Mouse (Mus musculus) ES-CJ7 (cell line): ENCODE data around the gene Tanc1.

Experiments used
- DNase-seq: peaks from one replicate; pipeline ENCODE4 v3.0.0; 2011; ENCODE audit warnings: low read depth, low spot score

Tanc1 gene

GRCm38 (mm10) chr2:59648444-59648843 lies 36.6 kb downstream of the Tanc1 start:
- DNase-seq, result peak; percentile 82

GRCm38 (mm10) chr2:59651801-59652200 lies 40.0 kb downstream of the Tanc1 start:
- DNase-seq, result no peak

GRCm38 (mm10) chr2:59652702-59653101 lies 40.9 kb downstream of the Tanc1 start:
- no peak for DNase-seq

DNA sequence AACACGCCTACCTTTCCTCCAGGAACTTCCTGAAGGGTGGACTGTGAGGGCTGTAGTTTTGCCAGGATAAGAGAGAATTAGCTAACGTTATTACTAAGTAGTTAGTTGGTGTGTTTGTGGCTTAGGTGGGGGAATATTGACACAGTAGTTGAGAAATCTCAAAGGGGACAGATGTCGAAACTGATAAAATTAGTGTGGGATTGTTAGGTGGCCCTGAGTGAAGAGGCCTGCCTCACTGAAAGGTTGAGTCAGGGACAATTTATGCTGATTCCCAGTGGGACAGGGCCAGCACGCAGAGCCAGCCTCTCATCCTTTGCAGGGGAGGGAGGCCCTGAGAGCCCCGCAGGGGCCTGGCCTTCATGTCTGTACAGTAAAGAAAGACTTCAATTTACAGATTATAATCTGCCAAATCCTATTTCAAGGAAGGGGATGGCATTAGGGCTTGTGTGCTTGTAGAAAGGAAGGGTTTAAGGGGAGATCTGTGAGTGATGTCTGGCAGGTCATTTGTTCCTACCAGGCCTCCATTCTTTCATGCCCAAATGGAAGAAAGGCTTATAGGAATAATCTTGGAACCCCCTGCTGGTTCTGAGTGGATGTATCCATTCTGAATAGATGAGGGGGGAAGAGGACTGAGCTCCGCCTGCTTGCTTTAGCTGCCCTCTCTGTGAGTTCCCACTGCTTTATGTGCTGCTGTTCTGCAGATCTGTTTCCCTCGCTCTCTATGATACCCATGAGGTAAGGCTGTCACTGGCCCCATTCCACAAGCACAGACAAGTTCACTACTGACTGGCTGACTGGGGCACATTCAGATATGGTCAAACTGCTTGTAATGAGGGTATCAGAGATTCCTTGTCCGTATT lies 41.7 kb downstream of the Tanc1 start:
- peak; percentile 32 for DNase-seq

DNA sequence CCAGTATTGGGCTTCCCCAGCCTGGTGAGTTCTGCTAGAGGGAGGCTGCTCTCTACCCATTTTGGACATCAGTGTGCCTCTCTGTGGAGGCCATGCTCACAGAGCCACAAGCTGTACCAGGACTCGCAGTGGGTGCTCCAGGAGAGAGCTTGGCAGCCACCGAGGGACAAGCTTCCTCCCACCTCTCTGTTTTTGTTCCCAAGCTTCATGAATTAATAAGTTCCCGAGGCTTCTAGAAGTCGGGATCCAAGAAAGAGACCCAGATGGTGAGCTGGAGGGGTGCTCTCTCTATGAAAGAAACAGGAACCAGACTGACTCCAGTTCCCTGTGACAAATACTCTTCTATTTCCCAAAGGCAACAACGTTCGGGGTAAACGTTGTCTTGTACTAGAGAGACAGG lies 43.6 kb downstream of the Tanc1 start:
- DNase-seq, result no peak

DNA sequence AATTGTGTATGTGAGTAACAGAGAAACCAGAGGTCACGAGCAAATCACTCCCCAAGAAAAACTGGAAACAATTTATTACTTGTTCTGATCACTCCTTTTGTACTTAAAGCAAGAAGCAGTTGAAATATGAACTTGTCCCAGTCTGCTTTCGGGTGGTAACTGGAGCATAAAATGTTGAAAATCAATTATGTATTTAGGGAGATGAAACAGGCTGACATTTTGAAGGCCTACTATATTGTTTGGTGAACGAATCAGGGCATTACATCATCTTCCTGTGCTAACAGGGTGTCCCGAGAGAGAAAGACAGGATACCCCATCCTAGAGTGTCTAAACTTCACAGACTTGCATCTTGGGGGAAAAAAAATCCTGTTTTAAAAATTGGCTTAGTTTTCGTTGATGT lies 44.8 kb downstream of the Tanc1 start:
- no peak for DNase-seq

- DNase-seq, result no peak
Measured at GRCm38 (mm10) chr2:59659686-59660085, 47.8 kb downstream of the Tanc1 start.

GRCm38 (mm10) chr2:59660891-59661805 lies 49.3 kb downstream of the Tanc1 start:
- no peak for DNase-seq

GRCm38 (mm10) chr2:59664803-59665567 lies 53.1 kb downstream of the Tanc1 start:
- no peak for DNase-seq

GRCm38 (mm10) chr2:59666533-59666932 lies 54.7 kb downstream of the Tanc1 start:
- DNase-seq, result no peak

- DNase-seq, result no peak
Measured at GRCm38 (mm10) chr2:59670087-59671060, 58.5 kb downstream of the Tanc1 start.

GRCm38 (mm10) chr2:59671671-59672070 lies 59.8 kb downstream of the Tanc1 start:
- DNase-seq, result no peak

- DNase-seq, result no peak
Measured at GRCm38 (mm10) chr2:59672086-59672485, 60.2 kb downstream of the Tanc1 start.

DNA sequence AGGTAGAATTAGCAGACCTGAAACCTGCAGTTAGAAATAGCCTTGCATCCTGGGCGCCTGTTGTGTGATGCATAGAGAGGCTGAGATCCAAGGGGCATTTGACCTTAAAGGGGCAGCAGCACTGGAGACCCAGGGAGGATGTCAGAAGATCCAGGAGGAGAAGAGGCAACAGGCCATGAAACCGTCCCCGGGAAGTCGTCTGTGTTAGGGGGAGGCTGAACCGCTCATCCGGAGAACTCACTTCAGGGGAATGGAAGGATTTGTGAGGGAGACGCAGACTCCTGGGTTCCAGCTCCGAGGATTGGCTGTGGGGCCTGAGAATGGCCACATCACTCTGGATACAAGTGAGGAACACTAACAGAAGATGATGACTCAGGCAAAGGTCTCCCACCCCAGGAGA lies 60.8 kb downstream of the Tanc1 start:
- DNase-seq, result no peak

DNA sequence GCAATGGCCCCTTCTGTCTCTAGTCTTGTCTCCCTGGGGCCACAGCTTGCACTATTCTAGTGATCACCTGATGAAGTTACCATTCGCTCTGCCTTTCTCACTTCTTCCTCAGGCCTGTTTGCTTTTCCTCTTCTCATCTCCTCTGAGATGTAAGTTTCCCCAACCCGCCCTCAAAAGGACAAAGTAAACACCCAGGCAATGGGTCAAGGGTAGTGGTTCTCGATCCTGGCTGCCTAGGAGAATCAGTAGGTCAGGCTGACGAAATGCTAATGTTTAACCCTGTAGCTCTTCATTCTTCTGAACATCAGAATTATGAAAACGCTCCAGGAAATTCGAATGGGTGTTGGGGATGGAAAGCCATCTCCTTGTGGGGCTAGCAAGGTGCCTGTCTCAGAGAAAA lies 61.5 kb downstream of the Tanc1 start:
- no peak for DNase-seq

GRCm38 (mm10) chr2:59673877-59674276 lies 62.0 kb downstream of the Tanc1 start:
- no peak for DNase-seq

DNA sequence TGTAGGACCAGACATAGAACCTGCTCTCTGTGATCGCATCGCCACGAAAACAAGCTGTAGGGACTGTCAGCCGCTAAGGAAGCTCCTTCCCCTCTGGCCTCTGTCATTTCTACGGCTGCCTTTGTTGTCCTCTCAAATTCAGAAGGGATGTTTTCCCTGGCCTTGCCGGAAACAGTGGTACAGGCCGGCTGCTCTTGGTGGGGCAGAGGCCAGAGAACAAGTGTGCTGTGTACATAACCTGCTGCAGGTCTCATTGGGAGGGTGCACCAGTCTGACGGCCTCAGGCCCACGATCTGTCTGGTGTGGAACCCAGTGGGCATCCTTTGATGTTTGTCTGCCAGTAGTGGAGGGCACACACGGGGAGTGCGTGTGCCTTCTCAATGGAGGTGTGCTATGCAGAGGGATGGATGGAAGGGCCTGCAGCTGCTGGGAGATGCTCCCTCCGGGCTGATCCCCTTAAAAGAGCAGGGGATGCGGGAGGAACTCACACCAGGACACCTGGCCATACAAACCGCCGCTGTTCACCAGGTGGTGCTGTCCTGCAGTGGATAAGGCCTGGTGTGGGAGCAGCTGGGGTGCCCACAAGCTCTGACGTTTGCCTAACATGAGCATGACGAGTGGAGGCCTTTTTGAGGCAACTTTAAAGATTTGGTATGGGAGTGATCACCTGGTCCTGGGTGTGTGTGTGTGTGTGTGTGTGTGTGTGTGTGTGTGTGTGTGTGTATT lies 63.6 kb downstream of the Tanc1 start:
- DNase-seq, result no peak

DNA sequence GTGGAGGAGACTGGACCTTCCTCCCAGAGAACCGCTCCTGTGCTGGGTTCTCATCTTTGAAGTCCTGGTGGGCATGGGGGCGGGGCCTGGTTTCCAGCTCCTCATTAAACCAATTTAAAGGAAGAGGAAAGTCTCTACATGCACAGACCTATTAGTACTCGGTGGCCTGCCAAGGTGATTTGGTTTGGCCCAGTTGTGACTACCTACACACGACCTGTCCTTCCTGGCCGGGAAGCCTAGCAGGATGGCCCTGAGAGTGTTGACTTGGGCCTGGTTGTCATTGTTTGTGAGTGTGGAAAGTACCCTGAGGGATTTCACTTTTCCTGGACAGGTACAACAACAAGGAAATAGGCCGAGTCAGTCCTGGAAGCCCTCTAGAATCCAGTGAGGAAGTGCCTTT lies 64.2 kb downstream of the Tanc1 start:
- no peak for DNase-seq

DNA sequence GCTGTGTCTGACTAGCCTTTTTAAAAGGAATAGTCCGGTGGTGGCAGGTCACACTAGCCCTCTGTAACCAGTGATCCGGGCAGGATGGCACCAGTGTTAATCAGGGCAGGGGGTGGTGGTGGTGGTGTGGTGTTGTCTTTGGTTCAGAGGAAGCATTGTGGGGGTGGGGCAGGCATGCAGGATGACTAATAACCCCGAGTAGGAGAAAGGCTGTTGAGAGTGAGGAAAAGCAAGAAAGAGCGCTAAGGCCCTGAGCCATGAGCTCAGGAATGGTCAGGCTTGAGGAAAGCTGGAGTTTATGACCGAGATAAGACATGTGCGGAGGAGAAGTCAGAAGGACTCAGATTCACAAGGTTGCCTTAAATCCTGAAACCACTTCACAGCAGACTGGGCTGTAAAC lies 64.6 kb downstream of the Tanc1 start:
- DNase-seq, result no peak

GRCm38 (mm10) chr2:59679424-59680020 lies 67.7 kb downstream of the Tanc1 start:
- no peak for DNase-seq
